Mouse (Mus musculus): Measurements from ENCODE around the gene Gm9857. TPM values are rescaled to one million over a fixed set of nuclear protein-coding genes. Genes with fewer than 3 reads are reported as not detected.
A peak's percentile ranks its signal among the peaks of the same experiment; 100 is the strongest.

Gene Gm9857
- polyA plus RNA-seq, 1 experiment from 2014 or later: not detected

GRCm38 (mm10) chr3:108921822-108922221 lies 18.4 kb downstream of the Gm9857 start:
- H3K27ac ChIP-seq: peak overlapping the region; percentile 62

GRCm38 (mm10) chr3:108920442-108921070 lies 19.7 kb downstream of the Gm9857 start:
- Histone ChIP-seq H3K36me3 (no peaks in the 10 kb centered on the region), H3K27me3 (no peaks in the 10 kb centered on the region), H3K4me1 (replicated peaks) (peaks cover 59% of the 10 kb centered on the region), H3K4me3 (replicated peaks) (no peak overlapping the region), H3K9ac (no peak overlapping the region), H3K27ac (no peak overlapping the region), H3K4me2 (no peak overlapping the region), H3K9me3 (replicated peaks) (no peaks in the 10 kb centered on the region)
- no peak for DNase-seq
- no peak for ATAC-seq (ENCODE audit: low read depth)
- 77% methylated on average over 3 of the region's 3 CpGs for WGBS (ENCODE audit: insufficient replicate concordance)

More at GRCm38 (mm10) chr3:108921822-108922221, 18.4 kb downstream of the Gm9857 start:
- no peak overlapping the region for H3K9ac ChIP-seq
- ATAC-seq (ENCODE audit: low read depth): peak; percentile 99
- peak; percentile 67 for DNase-seq
- 25% methylated on average over 1 of the region's 1 CpGs for WGBS (ENCODE audit: insufficient replicate concordance)
- H3K9me3 ChIP-seq (replicated peaks): no peaks in the 10 kb centered on the region
- H3K4me3 ChIP-seq (replicated peaks): no peak overlapping the region
- H3K27me3 ChIP-seq: no peaks in the 10 kb centered on the region
- peaks cover 53% of the 10 kb centered on the region for H3K4me1 ChIP-seq (replicated peaks)
- peak overlapping the region; percentile 9; the same call in 1 of the 2 replicates for H3K4me2 ChIP-seq
- H3K36me3 ChIP-seq: no peaks in the 10 kb centered on the region

- ATAC-seq (ENCODE audit: low read depth): no peak
Observed at GRCm38 (mm10) chr3:108918852-108919251, 21.4 kb downstream of the Gm9857 start.

DNA sequence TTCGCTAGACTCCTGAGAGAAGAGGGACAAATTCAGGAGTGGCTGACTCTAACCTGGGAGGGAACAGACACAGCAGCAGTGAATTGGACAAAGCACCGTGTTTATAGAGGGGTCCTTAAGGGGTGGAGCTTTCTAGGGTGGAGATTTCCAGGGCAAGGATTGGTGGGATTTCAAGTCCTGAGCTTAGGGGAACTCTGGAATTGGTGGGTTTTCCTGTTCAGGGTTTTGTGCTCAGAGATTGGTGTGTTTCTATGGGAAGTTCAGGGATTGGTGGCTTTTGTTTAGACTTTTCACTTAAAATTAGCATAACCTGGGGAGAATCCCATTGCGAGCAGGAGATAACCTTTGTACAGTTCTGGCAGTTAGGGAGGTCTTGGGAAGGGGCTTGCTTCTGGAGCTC lies 22.3 kb downstream of the Gm9857 start:
- no peak overlapping the region for H3K27ac ChIP-seq
- H3K9ac ChIP-seq: no peak overlapping the region
- H3K9me3 ChIP-seq (replicated peaks): no peaks in the 10 kb centered on the region
- H3K4me3 ChIP-seq (replicated peaks): no peak overlapping the region
- no peak for ATAC-seq (ENCODE audit: low read depth)
- no peaks in the 10 kb centered on the region for H3K27me3 ChIP-seq
- no peak overlapping the region for H3K4me2 ChIP-seq
- H3K4me1 ChIP-seq (replicated peaks): peaks cover 61% of the 10 kb centered on the region
- DNase-seq: no peak
- 65% methylated on average over 3 of the region's 3 CpGs for WGBS (ENCODE audit: insufficient replicate concordance)
- no peaks in the 10 kb centered on the region for H3K36me3 ChIP-seq

More at GRCm38 (mm10) chr3:108918852-108919251, 21.4 kb downstream of the Gm9857 start:
- no peak overlapping the region for H3K9ac ChIP-seq
- H3K27me3 ChIP-seq: no peaks in the 10 kb centered on the region
- DNase-seq: no peak
- H3K4me2 ChIP-seq: no peak overlapping the region
- H3K9me3 ChIP-seq (replicated peaks): no peaks in the 10 kb centered on the region
- H3K36me3 ChIP-seq: no peaks in the 10 kb centered on the region
- H3K4me3 ChIP-seq (replicated peaks): no peak overlapping the region
- 83% methylated on average over 1 of the region's 1 CpGs for WGBS (ENCODE audit: insufficient replicate concordance)
- H3K4me1 ChIP-seq (replicated peaks): peaks cover 61% of the 10 kb centered on the region
- no peak overlapping the region for H3K27ac ChIP-seq

DNA sequence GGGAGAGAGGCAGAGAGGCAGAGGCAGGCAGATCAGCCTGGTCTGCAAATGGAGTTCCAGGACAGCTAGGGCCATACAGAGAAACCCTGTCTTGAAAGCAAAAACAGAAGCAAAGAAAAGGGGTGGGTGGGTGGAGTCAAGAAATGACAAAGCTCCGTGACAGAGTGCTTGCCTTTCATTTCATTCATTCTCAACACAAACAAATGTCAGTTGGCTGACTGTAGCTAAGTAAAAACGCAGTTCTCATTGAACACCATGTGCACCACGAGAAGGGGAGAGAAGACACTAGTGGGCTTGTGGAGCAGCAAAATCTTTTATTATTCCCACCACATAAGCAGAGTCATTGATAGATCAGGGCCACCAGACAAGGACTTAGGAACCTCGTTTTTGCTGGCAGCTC lies 23.4 kb downstream of the Gm9857 start:
- no peaks in the 10 kb centered on the region for H3K36me3 ChIP-seq
- no peak overlapping the region for H3K4me3 ChIP-seq (replicated peaks)
- H3K4me2 ChIP-seq: peak overlapping the region; percentile 30
- H3K27ac ChIP-seq: no peak overlapping the region
- no peak for DNase-seq
- H3K9ac ChIP-seq: peak overlapping the region; percentile 26
- H3K4me1 ChIP-seq (replicated peaks): peaks cover 58% of the 10 kb centered on the region
- H3K9me3 ChIP-seq (replicated peaks): no peaks in the 10 kb centered on the region
- 38% methylated on average over 4 of the region's 4 CpGs for WGBS (ENCODE audit: insufficient replicate concordance)
- H3K27me3 ChIP-seq: no peaks in the 10 kb centered on the region
- no peak for ATAC-seq (ENCODE audit: low read depth)

DNA sequence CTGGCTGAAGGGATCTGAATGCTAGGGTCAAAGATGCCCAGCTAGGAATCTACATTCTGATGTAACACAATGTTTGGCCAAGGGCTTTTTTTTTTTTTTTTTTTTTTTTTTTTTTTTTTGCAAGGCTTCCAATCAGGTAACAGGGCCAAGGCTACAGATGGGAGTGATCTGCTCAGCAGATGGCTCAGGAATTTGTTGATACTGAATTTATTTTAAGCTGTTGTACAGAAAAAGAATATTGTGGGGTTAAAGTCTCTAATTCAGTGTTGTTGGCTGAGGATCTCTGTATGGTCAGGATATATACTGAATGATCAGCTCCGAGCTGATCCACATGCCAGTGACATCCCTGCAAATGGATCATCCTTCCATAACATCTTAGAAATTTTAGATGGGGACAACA lies 24.2 kb downstream of the Gm9857 start:
- DNase-seq: no peak
- 64% methylated on average over 1 of the region's 1 CpGs for WGBS (ENCODE audit: insufficient replicate concordance)

GRCm38 (mm10) chr3:108911548-108912413 lies 28.5 kb downstream of the Gm9857 start, which contains the start of gene Prpf38b:
Prpf38b (minus strand) TSS chr3:108911727.
- Histone ChIP-seq H3K4me2 (peak within 1 kb of the TSS; percentile 86), H3K4me3 (replicated peaks) (peak within 1 kb of the TSS; percentile 77), H3K27ac (peak within 1 kb of the TSS; percentile 97), H3K9me3 (replicated peaks) (no peaks in the 10 kb centered on the region), H3K27me3 (no peaks in the 10 kb centered on the region), H3K4me1 (replicated peaks) (peaks cover 38% of the 10 kb centered on the region), H3K9ac (peak within 1 kb of the TSS; percentile 91), H3K36me3 (peaks cover 18% of the 10 kb centered on the region)
- WGBS (ENCODE audit: insufficient replicate concordance): 1% methylated on average over 53 of the region's 53 CpGs
- ATAC-seq (ENCODE audit: low read depth): peak; percentile 97
- peak; percentile 92 for DNase-seq

More for the DNA sequence above, 24.2 kb downstream of the Gm9857 start:
- Histone ChIP-seq H3K4me2 (no peak overlapping the region), H3K27me3 (no peaks in the 10 kb centered on the region), H3K4me1 (replicated peaks) (peaks cover 50% of the 10 kb centered on the region), H3K4me3 (replicated peaks) (no peak overlapping the region), H3K27ac (no peak overlapping the region), H3K9ac (no peak overlapping the region), H3K36me3 (no peaks in the 10 kb centered on the region), H3K9me3 (replicated peaks) (no peaks in the 10 kb centered on the region)
- ATAC-seq (ENCODE audit: low read depth): no peak

GRCm38 (mm10) chr3:108911081-108911547 lies 29.1 kb downstream of the Gm9857 start:
- WGBS (ENCODE audit: insufficient replicate concordance): under 1% methylated on average over 41 of the region's 44 CpGs
- Histone ChIP-seq H3K9ac (peak overlapping the region; percentile 91), H3K4me3 (replicated peaks) (peak overlapping the region; percentile 77), H3K9me3 (replicated peaks) (no peaks in the 10 kb centered on the region), H3K36me3 (peaks cover 24% of the 10 kb centered on the region), H3K27ac (peak overlapping the region; percentile 97), H3K4me1 (replicated peaks) (peaks cover 34% of the 10 kb centered on the region), H3K27me3 (no peaks in the 10 kb centered on the region), H3K4me2 (peak overlapping the region; percentile 86)
- DNase-seq: peak; percentile 47
- ATAC-seq (ENCODE audit: low read depth): peak; percentile 86

GRCm38 (mm10) chr3:108910303-108911080 lies 29.8 kb downstream of the Gm9857 start:
- DNase-seq (no peak), ATAC-seq (ENCODE audit: low read depth) (no peak)
- Histone ChIP-seq H3K36me3 (peaks cover 29% of the 10 kb centered on the region), H3K4me1 (replicated peaks) (peaks cover 33% of the 10 kb centered on the region), H3K27ac (peak overlapping the region; percentile 97), H3K27me3 (no peaks in the 10 kb centered on the region), H3K9ac (peak overlapping the region; percentile 91), H3K9me3 (replicated peaks) (no peaks in the 10 kb centered on the region), H3K4me2 (peak overlapping the region; percentile 86), H3K4me3 (replicated peaks) (peak overlapping the region; percentile 77)
- WGBS (ENCODE audit: insufficient replicate concordance): under 1% methylated on average over 32 of the region's 32 CpGs

DNA sequence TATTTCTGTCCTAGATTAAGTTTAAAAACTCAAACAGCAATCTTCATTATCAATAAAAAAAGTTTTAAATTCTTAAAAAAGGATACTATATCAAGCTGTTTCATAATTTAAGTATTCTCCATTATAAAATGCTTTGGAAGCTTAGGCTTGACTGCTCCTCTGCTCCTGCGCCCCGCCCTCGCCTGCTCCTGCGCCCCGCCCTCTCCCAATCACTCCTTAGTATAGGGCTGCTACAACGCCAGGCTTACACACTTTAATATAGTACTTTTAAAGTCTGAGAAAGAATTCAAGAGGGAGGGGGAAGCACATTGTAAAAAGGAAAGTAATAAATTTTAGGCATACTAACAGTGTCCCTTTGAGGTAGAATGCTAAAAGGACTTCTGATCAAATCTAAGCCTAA lies 37.3 kb downstream of the Gm9857 start:
- Histone ChIP-seq H3K4me2 (no peak overlapping the region), H3K36me3 (peaks cover 62% of the 10 kb centered on the region)

DNA sequence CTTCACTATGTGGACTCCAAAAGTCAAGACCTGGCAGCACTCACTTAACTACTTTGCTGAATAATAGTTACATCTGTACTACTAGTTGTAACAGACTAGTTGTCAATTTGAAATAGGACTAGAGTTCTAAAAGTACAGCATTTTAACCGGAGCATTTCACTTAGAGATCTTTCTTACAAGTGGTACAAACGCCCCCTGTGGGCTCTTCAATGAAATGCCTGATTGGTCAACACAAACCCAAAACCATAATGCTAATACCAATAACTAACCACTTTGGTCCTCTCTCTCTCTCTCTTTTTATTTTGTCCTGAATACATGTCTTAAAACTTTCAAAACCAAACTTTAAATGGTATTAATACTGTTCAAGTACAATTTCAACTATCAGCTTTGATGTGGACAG lies 38.2 kb downstream of the Gm9857 start:
- no peak overlapping the region for H3K27ac ChIP-seq
- DNase-seq (no peak), ATAC-seq (ENCODE audit: low read depth) (no peak)
- WGBS (ENCODE audit: insufficient replicate concordance): 48% methylated on average over 2 of the region's 2 CpGs
- H3K36me3 ChIP-seq: peaks cover 53% of the 10 kb centered on the region
- no peaks in the 10 kb centered on the region for H3K9me3 ChIP-seq (replicated peaks)
- peaks cover 7% of the 10 kb centered on the region for H3K4me1 ChIP-seq (replicated peaks)
- no peaks in the 10 kb centered on the region for H3K27me3 ChIP-seq
- H3K4me3 ChIP-seq (replicated peaks): no peak overlapping the region
- no peak overlapping the region for H3K4me2 ChIP-seq
- H3K9ac ChIP-seq: no peak overlapping the region

More for the DNA sequence above, 37.3 kb downstream of the Gm9857 start:
- Histone ChIP-seq H3K9ac (no peak overlapping the region), H3K4me1 (replicated peaks) (peaks cover 11% of the 10 kb centered on the region), H3K9me3 (replicated peaks) (no peaks in the 10 kb centered on the region), H3K27me3 (no peaks in the 10 kb centered on the region), H3K4me3 (replicated peaks) (no peak overlapping the region), H3K27ac (no peak overlapping the region)
- DNase-seq: no peak
- ATAC-seq (ENCODE audit: low read depth): peak; percentile 74
- WGBS (ENCODE audit: insufficient replicate concordance): 65% methylated on average over 6 of the region's 6 CpGs
